Mouse (Mus musculus) embryonic facial prominence, embryonic 10.5 days (tissue): ENCODE data around the gene Cenpe. TPM values are rescaled to one million over a fixed set of nuclear protein-coding genes. Genes with fewer than 3 reads are reported as not detected.
A peak's percentile ranks its signal among the peaks of the same experiment; 100 is the strongest.

Experiments used
- DNase-seq: peaks from one replicate; pipeline ENCODE4 v3.0.0-alpha.2; 2017; ENCODE audit warnings: low spot score
- H3K27ac ChIP-seq: fragments of 300-500 bp; sonication (generic); replicated peaks from 2 replicates; pipeline ENCODE4 v1.5.1; 2016; ENCODE audit warnings: mild to moderate bottlenecking
- H3K27me3 ChIP-seq: fragments of 300-500 bp; sonication (generic); replicated peaks from 2 replicates; pipeline ENCODE4 v1.6.1; 2016; ENCODE audit warnings: low read depth, mild to moderate bottlenecking; ENCODE audit not compliant: poor library complexity, severe bottlenecking
- H3K36me3 ChIP-seq: fragments of 300-500 bp; sonication (generic); replicated peaks from 2 replicates; pipeline ENCODE4 v1.6.1; 2016; ENCODE audit warnings: mild to moderate bottlenecking, moderate library complexity
- H3K4me1 ChIP-seq: fragments of 300-500 bp; sonication (generic); 2 replicates; pipeline ENCODE4 v1.6.1; 2016
- H3K4me3 ChIP-seq: fragments of 300-500 bp; sonication (generic); 2 replicates; pipeline ENCODE4 v1.5.1; 2016; ENCODE audit warnings: mild to moderate bottlenecking, moderate library complexity
- H3K9me3 ChIP-seq: fragments of 300-500 bp; sonication (generic); 2 replicates; pipeline ENCODE4 v1.6.1; 2016; ENCODE audit warnings: mild to moderate bottlenecking
- WGBS: fragments of 180-500 bp; shearing (Covaris S2); methylation state at CpG from one replicate; pipeline ENCODE4 v1.1.7; 2016; 5-methylcytosine and 5-hydroxymethylcytosine counted together
- polyA plus RNA-seq: library from polyadenylated mRNA; unstranded; fragments of >200 nt; fragmentation: Nextera tagmentation; extraction: Ambion mirVana; gene quantifications from 2 replicates; pipeline ENCODE4 v1.2.1, GENCODE M21; 2016

Gene Cenpe
- polyA plus RNA-seq, 1 experiment from 2014 or later = 39.4 TPM

DNA sequence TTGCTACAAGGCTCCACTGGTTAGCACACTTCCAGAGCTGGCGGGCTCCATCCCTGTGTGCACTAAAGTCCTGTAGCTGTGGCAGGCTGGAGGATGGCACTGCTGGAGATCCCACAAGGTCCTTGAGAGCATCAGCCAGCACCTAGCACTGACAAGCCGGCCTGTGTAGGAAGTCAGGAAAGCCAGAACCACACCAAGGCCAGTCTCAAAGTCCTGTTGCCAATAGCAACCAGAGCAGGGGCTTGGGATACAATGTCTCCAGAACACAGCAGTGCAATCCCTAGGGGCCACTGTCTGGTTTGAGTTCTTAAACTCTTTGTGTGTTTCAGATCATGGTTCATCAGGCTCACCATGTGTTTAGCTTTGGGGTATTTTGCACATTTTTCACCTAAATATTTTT lies 102.5 kb downstream of the Cenpe start:
- H3K4me1 ChIP-seq = peaks cover 10% of the 10 kb centered on the region
- H3K27ac ChIP-seq = no peak overlapping the region
- H3K36me3 ChIP-seq = no peaks in the 10 kb centered on the region
- H3K9me3 ChIP-seq = no peaks in the 10 kb centered on the region
- WGBS = 56% methylated on average over 2 of the region's 2 CpGs
- no peaks in the 10 kb centered on the region for H3K27me3 ChIP-seq
- no peak overlapping the region for H3K4me3 ChIP-seq
- peak; percentile 37 for DNase-seq

DNA sequence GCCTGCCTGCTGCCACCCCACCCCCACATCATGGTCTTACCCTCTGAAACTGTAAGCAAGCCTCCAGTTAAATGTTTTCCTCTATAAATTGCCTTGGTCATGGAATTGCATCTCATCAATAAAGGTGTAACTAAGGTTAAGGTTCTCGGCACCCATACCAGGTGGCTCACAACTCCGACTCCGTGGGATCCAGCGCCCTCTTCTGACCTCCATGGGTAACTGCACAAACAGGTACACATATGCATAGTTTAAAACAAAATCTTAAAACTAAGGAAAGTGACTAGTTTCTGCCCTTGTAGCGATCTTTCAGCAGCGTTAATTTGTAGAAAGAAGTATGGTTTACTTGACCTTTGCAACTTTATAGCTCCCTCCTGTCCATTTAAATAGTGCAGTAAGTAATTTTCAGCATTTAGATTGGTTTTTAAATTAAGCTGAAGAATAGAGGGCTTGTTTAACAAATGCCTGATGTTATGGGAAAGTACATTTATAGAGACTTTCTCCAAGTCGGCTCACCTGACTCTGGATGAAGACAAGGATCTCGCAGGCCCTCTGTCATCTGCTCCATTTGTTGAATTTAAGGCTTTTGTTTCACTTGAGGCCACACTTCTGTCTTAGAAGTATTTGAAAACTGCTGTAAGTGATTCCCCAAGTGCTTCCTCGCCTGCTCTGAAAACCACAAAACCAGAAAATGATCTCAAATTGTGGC lies 103.5 kb downstream of the Cenpe start:
- peaks cover 10% of the 10 kb centered on the region for H3K4me1 ChIP-seq
- no peak overlapping the region for H3K4me3 ChIP-seq
- DNase-seq = no peak
- H3K27ac ChIP-seq = no peak overlapping the region
- no peaks in the 10 kb centered on the region for H3K9me3 ChIP-seq
- H3K36me3 ChIP-seq = no peaks in the 10 kb centered on the region
- WGBS = 90% methylated on average over 9 of the region's 9 CpGs
- no peaks in the 10 kb centered on the region for H3K27me3 ChIP-seq

DNA sequence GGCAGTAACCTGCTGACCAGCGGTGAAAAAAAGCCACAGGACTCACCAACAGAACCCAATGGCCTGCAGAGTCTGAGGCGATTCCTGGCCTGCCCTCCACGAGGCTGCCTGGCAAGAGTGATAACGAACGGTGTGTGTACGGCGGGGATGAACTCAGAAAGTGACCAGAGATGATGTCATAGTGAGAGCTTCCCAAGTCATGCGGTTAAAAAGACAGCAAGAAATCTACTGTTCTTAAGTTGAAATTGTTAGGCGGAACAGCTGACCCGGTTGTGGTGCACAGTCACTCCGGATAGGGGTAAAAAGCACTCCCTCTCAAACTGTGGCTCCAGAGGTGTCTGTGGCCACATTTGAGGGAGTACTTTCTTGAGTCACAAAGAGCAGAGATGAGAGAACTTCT lies 106.0 kb downstream of the Cenpe start:
- Histone ChIP-seq H3K9me3 (no peaks in the 10 kb centered on the region), H3K4me1 (peaks cover 6% of the 10 kb centered on the region), H3K27me3 (no peaks in the 10 kb centered on the region), H3K36me3 (no peaks in the 10 kb centered on the region), H3K4me3 (no peak overlapping the region), H3K27ac (no peak overlapping the region)
- 90% methylated on average over 11 of the region's 11 CpGs for WGBS
- DNase-seq = no peak

Other genes starting within 250 kb of the Cenpe start
- 9.7 and 10.3 TPM in 2 replicates for gene Bdh2, start 68.7 kb downstream of the Cenpe start, polyA plus RNA-seq
- 3.0 and 3.8 TPM in 2 replicates for gene Slc9b2, start 95.2 kb downstream of the Cenpe start, polyA plus RNA-seq
- 0.62 TPM in 1 of 2 replicates, not detected in the other for gene Slc9b1, start 135.5 kb downstream of the Cenpe start, polyA plus RNA-seq
- 74.9 and 81.1 TPM in 2 replicates for gene Cisd2, start 211.4 kb downstream of the Cenpe start, polyA plus RNA-seq
- 539 and 556 TPM in 2 replicates for gene Ube2d3, start 225.6 kb downstream of the Cenpe start, polyA plus RNA-seq